Mouse (Mus musculus) ES-E14 (cell line): ENCODE measurements around the gene Smim11. TPM values are rescaled to one million over a fixed set of nuclear protein-coding genes. Genes with fewer than 3 reads are reported as not detected.

Source experiments
- DNase-seq: peaks from one replicate; pipeline ENCODE4 v3.0.0-alpha.2; 2013; ENCODE audit warnings: low read depth, low spot score
- H3K27ac ChIP-seq: 2 replicates; pipeline ENCODE4 v1.5.1; 2012; ENCODE audit warnings: low read depth, mild to moderate bottlenecking, low read length, moderate library complexity, mixed read lengths; ENCODE audit not compliant: poor library complexity, insufficient read depth, severe bottlenecking
- H3K36me3 ChIP-seq: 2 replicates; pipeline ENCODE4 v1.6.1; 2012; ENCODE audit warnings: mild to moderate bottlenecking, low read length, moderate library complexity, mixed read lengths; ENCODE audit not compliant: control insufficient read depth, poor library complexity, insufficient read depth, severe bottlenecking
- H3K4me1 ChIP-seq, 2 experiments: fragments of 150-350 bp in 1 of 2; sonication (generic) in 1 of 2; 2 replicates each; pipeline ENCODE4 v1.6.1; 2012; ENCODE audit warnings: low read length in 2 of 2, mild to moderate bottlenecking in 1 of 2, mixed read lengths in 1 of 2; ENCODE audit not compliant: control insufficient read depth in 2 of 2, insufficient read depth in 2 of 2, poor library complexity in 1 of 2
- H3K4me3 ChIP-seq, 2 experiments: fragments of 150-350 bp in 1 of 2; sonication (generic) in 1 of 2; 2 replicates each; pipeline ENCODE4 v1.5.1; 2012; ENCODE audit warnings: low read length in 2 of 2, low read depth in 1 of 2, mild to moderate bottlenecking in 1 of 2, mixed read lengths in 1 of 2; ENCODE audit not compliant: insufficient read depth in 1 of 2, poor library complexity in 1 of 2, severe bottlenecking in 1 of 2
- H3K9ac ChIP-seq: 2 replicates; pipeline ENCODE4 v1.6.1; 2012; ENCODE audit warnings: low read depth, mild to moderate bottlenecking, low read length, mixed read lengths; ENCODE audit not compliant: poor library complexity, insufficient read depth, severe bottlenecking
- H3K9me3 ChIP-seq: fragments of 150-350 bp; sonication (generic); 2 replicates; pipeline ENCODE4 v1.6.1; 2012; ENCODE audit warnings: low read depth, mild to moderate bottlenecking, low read length; ENCODE audit not compliant: control insufficient read depth, insufficient read depth
- CHD2 ChIP-seq: IDR thresholded peaks from 2 replicates; pipeline ENCODE4 v1.6.1; 2014; ENCODE audit warnings: mild to moderate bottlenecking, low read depth, low read length, inconsistent platforms
- HCFC1 ChIP-seq: IDR thresholded peaks from 2 replicates; pipeline ENCODE4 v1.6.1; 2012; ENCODE audit warnings: low read length, inconsistent platforms, borderline replicate concordance; ENCODE audit not compliant: insufficient read depth
- MAFK ChIP-seq: IDR thresholded peaks from 2 replicates; pipeline ENCODE4 v1.6.1; 2014; ENCODE audit warnings: mild to moderate bottlenecking, low read depth, low read length, inconsistent platforms; ENCODE audit not compliant: insufficient read depth
- ZC3H11A ChIP-seq: IDR thresholded peaks from 2 replicates; pipeline ENCODE4 v1.6.1; 2012; ENCODE audit warnings: low read depth, mild to moderate bottlenecking, inconsistent platforms, low read length, borderline replicate concordance
- ZNF384 ChIP-seq: IDR thresholded peaks from 2 replicates; pipeline ENCODE4 v1.6.1; 2012; ENCODE audit warnings: low read depth, low read length, inconsistent platforms
- in situ Hi-C, 2 experiments: fragments of 600-800 bp; cut with MboI; formaldehyde crosslinking; loops; one replicate each; pipeline ENCODE4 v1.15.1; 2025; ENCODE audit warnings: low sequenced_read_pairs in 2 of 2, inconsistent platforms in 1 of 2; ENCODE audit not compliant: unreplicated experiment in 2 of 2
- total RNA-seq: library from RNA; depleted of rRNA; stranded (reverse); fragments of 300-350 nt; gene quantifications from 2 replicates; pipeline ENCODE4 v1.2.3, GENCODE M21; 2012

Smim11 gene
- total RNA-seq, 1 experiment: 34.1 TPM

- Histone ChIP-seq H3K9ac (no peak overlapping the region), H3K9me3 (no peaks in the 10 kb centered on the region), H3K4me3 (no peak overlapping the region), H3K4me1 (peaks cover 3 to 6% of the 10 kb centered on the region in 2 experiments; a peak in 1 of 4 replicates), H3K27ac (no peak overlapping the region), H3K36me3 (no peaks in the 10 kb centered on the region)
- no peak for TF ChIP-seq MAFK
- TF ChIP-seq HCFC1: no peak
- TF ChIP-seq ZC3H11A: no peak
- no peak for TF ChIP-seq ZNF384
- no peak for TF ChIP-seq CHD2
- DNase-seq: no peak
- in situ Hi-C loops: no loop called here
These were observed 29.9 kb downstream of the Smim11 start for GRCm38 (mm10) chr16:92330966-92331365.

GRCm38 (mm10) chr16:92334600-92334999 is 33.5 kb downstream of the Smim11 start:
- Histone ChIP-seq H3K27ac (no peak overlapping the region), H3K4me3 (no peak overlapping the region), H3K9me3 (no peaks in the 10 kb centered on the region), H3K36me3 (no peaks in the 10 kb centered on the region), H3K9ac (no peak overlapping the region), H3K4me1 (peaks cover 3 to 6% of the 10 kb centered on the region in 2 experiments; a peak in 1 of 4 replicates)
- TF ChIP-seq MAFK (no peak), ZNF384 (no peak), ZC3H11A (no peak), HCFC1 (no peak), CHD2 (no peak)
- in situ Hi-C loops: no loop called here
- no peak for DNase-seq

GRCm38 (mm10) chr16:92336280-92336679 is 35.2 kb downstream of the Smim11 start:
- in situ Hi-C loops: no loop called here
- no peak for TF ChIP-seq HCFC1
- peak; percentile 32; the same call in 1 of the 2 replicates for TF ChIP-seq MAFK
- no peak for TF ChIP-seq ZNF384
- Histone ChIP-seq H3K4me3 (no peak overlapping the region), H3K4me1 (peaks cover 3 to 13% of the 10 kb centered on the region in 2 experiments; a peak in 1 of 4 replicates), H3K36me3 (no peaks in the 10 kb centered on the region), H3K9me3 (no peaks in the 10 kb centered on the region), H3K27ac (no peak overlapping the region), H3K9ac (no peak overlapping the region)
- peak; percentile 77 for DNase-seq

- Histone ChIP-seq H3K9ac (no peak overlapping the region), H3K4me3 (peak overlapping the region in 1 of 2 experiments; percentile 58; a peak in 2 of 4 replicates), H3K4me1 (peaks cover 0 to 7% of the 10 kb centered on the region in 2 experiments; a peak in 1 of 4 replicates), H3K36me3 (no peaks in the 10 kb centered on the region), H3K9me3 (no peaks in the 10 kb centered on the region), H3K27ac (no peak overlapping the region)
- in situ Hi-C loops: no loop called here
- TF ChIP-seq ZC3H11A: peak; percentile 57; the same call in 1 of the 2 replicates
- TF ChIP-seq HCFC1: no peak
- DNase-seq: peak; percentile 78
These were observed 39.8 kb downstream of the Smim11 start for GRCm38 (mm10) chr16:92340612-92341511.
